Mouse (Mus musculus) CH12.LX (cell line): ENCODE measurements around the gene Ffar2. TPM values are rescaled to one million over a fixed set of nuclear protein-coding genes. Genes with fewer than 3 reads are reported as not detected.

Experiments
- DNase-seq: peaks from one replicate; pipeline ENCODE4 v3.0.0-alpha.2; 2013; ENCODE audit errors: extremely low read depth
- H3K27ac ChIP-seq: 2 replicates; pipeline ENCODE4 v1.5.1; 2012; ENCODE audit warnings: low read depth, mild to moderate bottlenecking, control low read depth, moderate library complexity; ENCODE audit not compliant: insufficient read depth
- H3K27me3 ChIP-seq: replicated peaks from 2 replicates; pipeline ENCODE3; 2012; ENCODE audit warnings: inconsistent platforms
- H3K36me3 ChIP-seq, 2 experiments: replicated peaks in 1 of 2; 2 replicates each; pipeline versions ENCODE3 to v1.6.1; 2012; ENCODE audit warnings: inconsistent platforms in 1 of 2, low read length in 1 of 2, mild to moderate bottlenecking in 1 of 2, mixed read lengths in 1 of 2, moderate library complexity in 1 of 2; ENCODE audit not compliant: control insufficient read depth in 1 of 2, insufficient read depth in 1 of 2
- H3K4me1 ChIP-seq, 2 experiments: 2 replicates each; pipeline ENCODE4 v1.6.1; 2012; ENCODE audit warnings: inconsistent platforms in 1 of 2, moderate library complexity in 1 of 2; ENCODE audit not compliant: insufficient read depth in 2 of 2, control insufficient read depth in 1 of 2
- H3K4me2 ChIP-seq: 2 replicates; pipeline ENCODE4 v1.6.1; 2012; ENCODE audit warnings: low read depth, mild to moderate bottlenecking, control low read depth; ENCODE audit not compliant: poor library complexity, insufficient read depth, severe bottlenecking
- H3K4me3 ChIP-seq, 3 experiments: fragments of 150-350 bp in 1 of 3; sonication (generic) in 1 of 3; replicated peaks in 1 of 3; 2 replicates each; pipeline versions ENCODE3 to v1.5.1; 2011 to 2012; ENCODE audit warnings: low read depth in 2 of 3, low read length in 2 of 3, mild to moderate bottlenecking in 2 of 3, moderate library complexity in 2 of 3, control low read depth in 1 of 3, improper control_type of control experiment in 1 of 3, inconsistent platforms in 1 of 3, mixed read lengths in 1 of 3; ENCODE audit not compliant: poor library complexity in 1 of 3
- H3K79me2 ChIP-seq: replicated peaks from 2 replicates; pipeline ENCODE4 v1.6.1; 2012; ENCODE audit warnings: mild to moderate bottlenecking, moderate library complexity; ENCODE audit not compliant: control insufficient read depth, poor library complexity, insufficient read depth, severe bottlenecking; ENCODE audit errors: extremely low read depth
- H3K9ac ChIP-seq: 2 replicates; pipeline ENCODE4 v1.6.1; 2012; ENCODE audit warnings: low read depth, mild to moderate bottlenecking, control low read depth, moderate library complexity; ENCODE audit not compliant: insufficient read depth
- H3K9me3 ChIP-seq: replicated peaks from 2 replicates; pipeline ENCODE3; 2012; ENCODE audit warnings: low read length, inconsistent platforms, mixed read lengths
- CHD1 ChIP-seq: IDR thresholded peaks from 2 replicates; pipeline ENCODE4 v1.6.1; 2012; ENCODE audit warnings: low read depth, low read length, improper control_type of control experiment, inconsistent platforms
- CHD2 ChIP-seq: IDR thresholded peaks from 2 replicates; pipeline ENCODE4 v1.6.1; 2011; ENCODE audit warnings: low read length, improper control_type of control experiment
- E2F4 ChIP-seq: IDR thresholded peaks from 2 replicates; pipeline ENCODE4 v1.6.1; 2011; ENCODE audit warnings: low read depth, low read length, improper control_type of control experiment; ENCODE audit not compliant: insufficient replicate concordance
- ELF1 ChIP-seq: IDR thresholded peaks from 2 replicates; pipeline ENCODE4 v1.6.1; 2014; ENCODE audit warnings: low read depth, mild to moderate bottlenecking, inconsistent platforms, low read length, improper control_type of control experiment
- GABPA ChIP-seq: IDR thresholded peaks from 2 replicates; pipeline ENCODE4 v1.6.1; 2012; ENCODE audit warnings: low read depth, low read length, improper control_type of control experiment, inconsistent platforms; ENCODE audit not compliant: insufficient replicate concordance
- HCFC1 ChIP-seq: IDR thresholded peaks from 2 replicates; pipeline ENCODE4 v1.6.1; 2012; ENCODE audit warnings: low read depth, mild to moderate bottlenecking, inconsistent platforms, low read length, improper control_type of control experiment
- JUN ChIP-seq: IDR thresholded peaks from 2 replicates; pipeline ENCODE4 v1.6.1; 2011; ENCODE audit warnings: low read depth, mild to moderate bottlenecking, low read length, improper control_type of control experiment, moderate library complexity; ENCODE audit not compliant: insufficient read depth
- JUND ChIP-seq: conservative IDR thresholded peaks from 2 replicates; pipeline ENCODE4 v1.6.1; 2011; ENCODE audit warnings: low read depth, low read length, improper control_type of control experiment
- KAT2A ChIP-seq: IDR thresholded peaks from 2 replicates; pipeline ENCODE4 v1.6.1; 2012; ENCODE audit warnings: low read length, improper control_type of control experiment, inconsistent platforms; ENCODE audit not compliant: insufficient replicate concordance
- MXI1 ChIP-seq: IDR thresholded peaks from 2 replicates; pipeline ENCODE4 v1.6.1; 2011; ENCODE audit warnings: mild to moderate bottlenecking, low read depth, low read length, improper control_type of control experiment
- PAX5 ChIP-seq: IDR thresholded peaks from 2 replicates; pipeline ENCODE4 v1.6.1; 2012; ENCODE audit warnings: low read length, inconsistent platforms, mixed read lengths
- POLR2A ChIP-seq: IDR thresholded peaks from 2 replicates; pipeline ENCODE4 v1.6.1; 2011; ENCODE audit warnings: low read depth, mild to moderate bottlenecking, improper control_type of control experiment, low read length
- RCOR1 ChIP-seq: conservative IDR thresholded peaks from 2 replicates; pipeline ENCODE4 v1.6.1; 2012; ENCODE audit warnings: low read depth, mild to moderate bottlenecking, inconsistent platforms, low read length, improper control_type of control experiment
- SIN3A ChIP-seq: IDR thresholded peaks from 2 replicates; pipeline ENCODE4 v1.6.1; 2012; ENCODE audit warnings: low read length, improper control_type of control experiment, inconsistent platforms
- UBTF ChIP-seq: IDR thresholded peaks from 2 replicates; pipeline ENCODE4 v1.6.1; 2012; ENCODE audit warnings: low read depth, mild to moderate bottlenecking, inconsistent platforms, low read length, improper control_type of control experiment, moderate library complexity
- USF1 ChIP-seq: IDR thresholded peaks from 2 replicates; pipeline ENCODE4 v1.6.1; 2014; ENCODE audit warnings: low read depth, mild to moderate bottlenecking, inconsistent platforms, low read length, improper control_type of control experiment
- USF2 ChIP-seq: conservative IDR thresholded peaks from 2 replicates; pipeline ENCODE4 v1.6.1; 2011; ENCODE audit warnings: low read depth, low read length, improper control_type of control experiment
- ZC3H11A ChIP-seq: IDR thresholded peaks from 2 replicates; pipeline ENCODE4 v1.6.1; 2012; ENCODE audit warnings: low read depth, mild to moderate bottlenecking, inconsistent platforms, low read length, improper control_type of control experiment
- ZKSCAN1 ChIP-seq: IDR thresholded peaks from 2 replicates; pipeline ENCODE4 v1.6.1; 2012; ENCODE audit warnings: low read depth, inconsistent platforms, low read length, improper control_type of control experiment, borderline replicate concordance
- ZMIZ1 ChIP-seq: IDR thresholded peaks from 2 replicates; pipeline ENCODE4 v1.6.1; 2012; ENCODE audit warnings: low read depth, mild to moderate bottlenecking, inconsistent platforms, low read length, improper control_type of control experiment
- ZNF384 ChIP-seq: IDR thresholded peaks from 2 replicates; pipeline ENCODE4 v1.6.1; 2012; ENCODE audit warnings: low read depth, low read length, improper control_type of control experiment, inconsistent platforms
- dilution Hi-C: fragments of 300-500 bp; cut with MboI; formaldehyde crosslinking; loops from 2 replicates; pipeline ENCODE4 v1.14.3; 2020; ENCODE audit warnings: low sequenced_read_pairs; ENCODE audit not compliant: extremely low pct_unique_long_range_greater_than_20kb, extremely low pct_ligation_motif_present
- in situ Hi-C: fragments of 300-500 bp; cut with MboI; formaldehyde crosslinking; loops from 3 replicates; pipeline ENCODE4 v1.14.3; 2019; ENCODE audit warnings: low sequenced_read_pairs, low pct_ligation_motif_present, low pct_unique_long_range_greater_than_20kb, mixed read lengths
- polyA plus RNA-seq: library from polyadenylated mRNA; unstranded; fragments of >175 nt; gene quantifications from 2 replicates; pipeline ENCODE4 v1.2.1, GENCODE M21; 2012; ENCODE audit warnings: low read depth; ENCODE audit not compliant: insufficient read length
- total RNA-seq, 2 experiments: library from RNA; depleted of rRNA; stranded (reverse); fragments of 300-350 nt in 1 of 2; fragments of >200 nt in 1 of 2; gene quantifications; 2 replicates each; pipeline ENCODE4 v1.2.3; 2012 to 2014

Gene Ffar2
- total and polyA plus RNA-seq, 3 experiments: 0.08 to 0.51 TPM; not detected in 1

DNA sequence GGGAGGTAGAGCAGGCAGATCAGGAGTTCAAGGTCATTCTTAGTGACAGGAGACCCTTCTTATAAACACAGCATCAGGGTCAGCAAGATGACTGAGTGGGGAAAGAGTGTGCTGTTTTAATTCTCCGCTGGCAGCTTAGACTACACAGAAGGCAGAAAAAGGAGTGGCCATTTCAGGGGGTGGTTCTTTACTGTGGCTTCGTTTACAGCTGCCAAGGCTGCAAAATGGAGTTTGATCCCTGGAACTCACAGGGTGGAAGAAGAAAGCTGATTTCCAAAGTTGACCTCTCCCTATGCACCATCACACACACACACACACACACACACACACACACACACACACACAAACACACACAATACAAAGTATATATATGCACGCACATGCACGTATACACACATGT is 17.8 kb upstream of the Ffar2 start:
- Histone ChIP-seq H3K9ac (no peak overlapping the region), H3K27ac (no peak overlapping the region), H3K79me2 (no peaks in the 10 kb centered on the region), H3K36me3 (no peaks in the 10 kb centered on the region), H3K27me3 (no peaks in the 10 kb centered on the region), H3K9me3 (no peaks in the 10 kb centered on the region), H3K4me2 (no peak overlapping the region), H3K4me3 (no peak overlapping the region), H3K4me1 (peaks cover 11 to 33% of the 10 kb centered on the region in 2 experiments; a peak in 3 of 4 replicates)
- in situ Hi-C loops (no loop called here), dilution Hi-C loops (no loop called here)
- DNase-seq: no peak
- TF ChIP-seq ZNF384 (no peak), ZKSCAN1 (no peak), SIN3A (no peak), RCOR1 (no peak), USF2 (no peak), USF1 (no peak), CHD1 (no peak), MXI1 (no peak), CHD2 (no peak), KAT2A (no peak)

DNA sequence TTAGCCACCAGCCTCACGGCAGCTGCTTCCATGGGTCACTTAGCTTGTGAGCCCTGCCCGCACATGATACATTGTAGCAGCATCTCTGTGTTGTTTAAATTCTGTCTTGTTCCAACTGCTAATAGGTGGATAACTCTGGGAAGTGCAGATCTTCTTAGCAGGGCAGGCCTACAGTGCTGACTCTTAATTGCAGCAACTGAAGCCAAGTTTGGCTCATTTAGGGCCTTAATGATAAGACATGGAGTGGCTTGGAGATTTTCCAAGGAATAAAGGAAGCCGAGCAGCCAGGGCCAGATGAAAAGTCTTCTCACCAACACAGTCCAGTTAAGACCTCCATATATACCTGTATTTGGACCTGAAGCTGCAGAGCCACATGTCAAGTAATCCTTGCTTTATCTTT is 16.7 kb upstream of the Ffar2 start:
- H3K9me3 ChIP-seq: no peaks in the 10 kb centered on the region
- dilution Hi-C loops (no loop called here), in situ Hi-C loops (no loop called here)
- no peak for TF ChIP-seq ELF1
- TF ChIP-seq USF1: no peak
- no peak for TF ChIP-seq UBTF
- no peak for TF ChIP-seq ZC3H11A
- no peak for TF ChIP-seq JUND
- no peak for TF ChIP-seq MXI1
- no peak for TF ChIP-seq E2F4
- TF ChIP-seq ZNF384: no peak
- TF ChIP-seq PAX5: no peak
- no peak for TF ChIP-seq HCFC1
- TF ChIP-seq GABPA: no peak
- no peak for TF ChIP-seq ZMIZ1
- TF ChIP-seq JUN: no peak
- TF ChIP-seq CHD2: no peak
- no peak for TF ChIP-seq USF2
- TF ChIP-seq POLR2A: no peak
- H3K36me3 ChIP-seq: no peaks in the 10 kb centered on the region
- H3K27ac ChIP-seq: no peak overlapping the region
- H3K79me2 ChIP-seq: no peaks in the 10 kb centered on the region
- no peaks in the 10 kb centered on the region for H3K27me3 ChIP-seq
- H3K4me3 ChIP-seq: no peak overlapping the region
- peaks cover 10 to 33% of the 10 kb centered on the region in 2 experiments; a peak in 3 of 4 replicates for H3K4me1 ChIP-seq
- no peak for DNase-seq
- no peak overlapping the region for H3K4me2 ChIP-seq
- no peak overlapping the region for H3K9ac ChIP-seq
